Mouse (Mus musculus) E14TG2a.4 (cell line): ENCODE measurements around the gene Ghr.

Source experiments
- CTCF ChIP-seq: conservative IDR thresholded peaks from 2 replicates; pipeline ENCODE4 v1.5.1; 2014; ENCODE audit warnings: low read length
- NANOG ChIP-seq: IDR thresholded peaks from 2 replicates; pipeline ENCODE4 v1.6.1; 2014; ENCODE audit warnings: borderline replicate concordance, low read length, mixed read lengths

DNA sequence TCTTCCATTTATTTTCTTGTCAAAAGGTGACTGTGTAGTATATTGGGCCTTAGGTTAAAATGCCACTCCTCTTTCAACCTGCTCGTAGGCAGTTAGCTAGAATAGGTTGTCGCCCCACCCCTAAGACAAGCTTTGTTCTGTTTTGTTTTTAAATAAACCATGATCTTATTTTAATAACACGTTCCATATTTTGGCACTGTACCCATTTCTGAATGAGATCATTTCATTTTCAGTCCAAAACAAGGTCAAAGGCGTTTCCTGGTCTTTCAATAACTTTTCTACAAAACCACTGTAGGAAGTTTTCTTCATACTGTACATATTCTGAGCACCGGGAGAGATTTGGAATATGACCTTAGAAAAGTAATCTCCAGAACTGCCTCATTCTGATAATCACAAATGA lies 78.6 kb downstream of the Ghr start:
- TF ChIP-seq CTCF: no peak
- TF ChIP-seq NANOG: no peak
